Mouse (Mus musculus): Measurements from ENCODE around the gene Mnd1. TPM values are rescaled to one million over a fixed set of nuclear protein-coding genes. Genes with fewer than 3 reads are reported as not detected.

The Mnd1 gene
- polyA plus RNA-seq, 1 experiment, result 21.4 TPM

GRCm38 (mm10) chr3:84173581-84174154 is 18.1 kb upstream of the Mnd1 start, which contains the start of gene Gm6525:
TSS of gene Gm6525 (plus strand) at chr3:84174104.
- Histone ChIP-seq H3K4me1 (ENCODE audit: control insufficient read depth, insufficient read depth, insufficient read length, low read length) (no peaks in the 10 kb centered on the region), H3K4me3 (ENCODE audit: insufficient read depth, low read depth, low read length) (no peak within 1 kb of the TSS), H3K27ac (replicated peaks; ENCODE audit: low read depth, low read length) (no peak within 1 kb of the TSS)

- Histone ChIP-seq H3K4me1 (ENCODE audit: control insufficient read depth, insufficient read depth, insufficient read length, low read length) (no peaks in the 10 kb centered on the region), H3K4me3 (ENCODE audit: insufficient read depth, low read depth, low read length) (no peak overlapping the region), H3K27ac (replicated peaks; ENCODE audit: low read depth, low read length) (no peak overlapping the region)
Observed at GRCm38 (mm10) chr3:84172406-84172805, 16.8 kb upstream of the Mnd1 start.

- H3K27ac ChIP-seq (replicated peaks; ENCODE audit: low read depth, low read length), result no peak overlapping the region
- H3K4me1 ChIP-seq (ENCODE audit: control insufficient read depth, insufficient read depth, insufficient read length, low read length), result no peaks in the 10 kb centered on the region
- H3K4me3 ChIP-seq (ENCODE audit: insufficient read depth, low read depth, low read length), result no peak overlapping the region
Observed at GRCm38 (mm10) chr3:84169393-84170005, 13.9 kb upstream of the Mnd1 start.

- Histone ChIP-seq H3K4me1 (ENCODE audit: control insufficient read depth, insufficient read depth, insufficient read length, low read length) (no peaks in the 10 kb centered on the region), H3K4me3 (ENCODE audit: insufficient read depth, low read depth, low read length) (no peak overlapping the region), H3K27ac (replicated peaks; ENCODE audit: low read depth, low read length) (no peak overlapping the region)
Observed at GRCm38 (mm10) chr3:84168943-84169342, 13.4 kb upstream of the Mnd1 start.

- H3K27ac ChIP-seq (replicated peaks; ENCODE audit: low read depth, low read length), result no peak overlapping the region
- H3K4me1 ChIP-seq (ENCODE audit: control insufficient read depth, insufficient read depth, insufficient read length, low read length), result no peaks in the 10 kb centered on the region
- H3K4me3 ChIP-seq (ENCODE audit: insufficient read depth, low read depth, low read length), result no peak overlapping the region
Observed at GRCm38 (mm10) chr3:84166073-84166472, 10.5 kb upstream of the Mnd1 start.

- Histone ChIP-seq H3K27ac (replicated peaks; ENCODE audit: low read depth, low read length) (no peak overlapping the region), H3K4me3 (ENCODE audit: insufficient read depth, low read depth, low read length) (no peak overlapping the region), H3K4me1 (ENCODE audit: control insufficient read depth, insufficient read depth, insufficient read length, low read length) (no peaks in the 10 kb centered on the region)
Observed at GRCm38 (mm10) chr3:84165391-84165790, 9.8 kb upstream of the Mnd1 start.

GRCm38 (mm10) chr3:84157559-84158350 is 2.2 kb upstream of the Mnd1 start:
- Histone ChIP-seq H3K27ac (replicated peaks; ENCODE audit: low read depth, low read length) (no peak overlapping the region), H3K4me3 (ENCODE audit: insufficient read depth, low read depth, low read length) (no peak overlapping the region), H3K4me1 (ENCODE audit: control insufficient read depth, insufficient read depth, insufficient read length, low read length) (no peaks in the 10 kb centered on the region)

GRCm38 (mm10) chr3:84157011-84157410 is 1.4 kb upstream of the Mnd1 start:
- Histone ChIP-seq H3K27ac (replicated peaks; ENCODE audit: low read depth, low read length) (no peak overlapping the region), H3K4me3 (ENCODE audit: insufficient read depth, low read depth, low read length) (no peak overlapping the region), H3K4me1 (ENCODE audit: control insufficient read depth, insufficient read depth, insufficient read length, low read length) (no peaks in the 10 kb centered on the region)

- Histone ChIP-seq H3K4me3 (ENCODE audit: insufficient read depth, low read depth, low read length) (no peak overlapping the region), H3K4me1 (ENCODE audit: control insufficient read depth, insufficient read depth, insufficient read length, low read length) (no peaks in the 10 kb centered on the region), H3K27ac (replicated peaks; ENCODE audit: low read depth, low read length) (no peak overlapping the region)
Observed at GRCm38 (mm10) chr3:84156105-84156504, 519 bp upstream of the Mnd1 start.

GRCm38 (mm10) chr3:84155146-84155545 is 440 bp downstream of the Mnd1 start:
- H3K4me1 ChIP-seq (ENCODE audit: control insufficient read depth, insufficient read depth, insufficient read length, low read length), result no peaks in the 10 kb centered on the region
- peak overlapping the region; percentile 62 for H3K4me3 ChIP-seq (ENCODE audit: insufficient read depth, low read depth, low read length)
- no peak overlapping the region for H3K27ac ChIP-seq (replicated peaks; ENCODE audit: low read depth, low read length)

- no peaks in the 10 kb centered on the region for H3K4me1 ChIP-seq (ENCODE audit: control insufficient read depth, insufficient read depth, insufficient read length, low read length)
- H3K27ac ChIP-seq (replicated peaks; ENCODE audit: low read depth, low read length), result no peak overlapping the region
- H3K4me3 ChIP-seq (ENCODE audit: insufficient read depth, low read depth, low read length), result no peak overlapping the region
Observed at GRCm38 (mm10) chr3:84154721-84155141, 855 bp downstream of the Mnd1 start.

- no peak overlapping the region for H3K27ac ChIP-seq (replicated peaks; ENCODE audit: low read depth, low read length)
- H3K4me1 ChIP-seq (ENCODE audit: control insufficient read depth, insufficient read depth, insufficient read length, low read length), result no peaks in the 10 kb centered on the region
- H3K4me3 ChIP-seq (ENCODE audit: insufficient read depth, low read depth, low read length), result no peak overlapping the region
Observed at GRCm38 (mm10) chr3:84149831-84150230, 5.8 kb downstream of the Mnd1 start.

GRCm38 (mm10) chr3:84140947-84141346 is 14.6 kb downstream of the Mnd1 start:
- H3K4me1 ChIP-seq (ENCODE audit: control insufficient read depth, insufficient read depth, insufficient read length, low read length), result no peaks in the 10 kb centered on the region
- H3K4me3 ChIP-seq (ENCODE audit: insufficient read depth, low read depth, low read length), result no peak overlapping the region
- no peak overlapping the region for H3K27ac ChIP-seq (replicated peaks; ENCODE audit: low read depth, low read length)

GRCm38 (mm10) chr3:84136509-84136908 is 19.1 kb downstream of the Mnd1 start:
- Histone ChIP-seq H3K4me1 (ENCODE audit: control insufficient read depth, insufficient read depth, insufficient read length, low read length) (0 out of 2 replicates have a peak, but pooled peaks cover 2% of the 10 kb centered on the region), H3K27ac (replicated peaks; ENCODE audit: low read depth, low read length) (peak overlapping the region; percentile 42), H3K4me3 (ENCODE audit: insufficient read depth, low read depth, low read length) (no peak overlapping the region)

- peak overlapping the region; percentile 73 for H3K27ac ChIP-seq (replicated peaks; ENCODE audit: low read depth, low read length)
- H3K4me3 ChIP-seq (ENCODE audit: insufficient read depth, low read depth, low read length), result peak overlapping the region; percentile 39
Observed at GRCm38 (mm10) chr3:84135933-84136332, 19.7 kb downstream of the Mnd1 start.

More at GRCm38 (mm10) chr3:84135933-84136332, 19.7 kb downstream of the Mnd1 start:
- H3K4me1 ChIP-seq (ENCODE audit: control insufficient read depth, insufficient read depth, insufficient read length, low read length), result 0 out of 2 replicates have a peak, but pooled peaks cover 2% of the 10 kb centered on the region

Measured in brown adipose tissue, adult 24 weeks (tissue).